Mouse (Mus musculus): ENCODE measurements at regions not wholly inside any gene's neighbourhood (a gene's known extent, or its start where the extent isn't known, plus 50 kb on each side); places are given as distances from the start of the nearest gene placed in this dataset.

GRCm38 (mm10) chr17:75895436-75895835 lies 343.7 kb upstream of the Fam98a start:
- DNase-seq (ENCODE audit: low spot score in 2 of 2) = no peak

- DNase-seq (ENCODE audit: low spot score in 2 of 2) = no peak
These were observed 343.2 kb upstream of the Fam98a start for GRCm38 (mm10) chr17:75894934-75895333.

- no peak for DNase-seq (ENCODE audit: low spot score in 2 of 2)
These were observed 341.8 kb upstream of the Fam98a start for GRCm38 (mm10) chr17:75893559-75893958.

GRCm38 (mm10) chr17:75892156-75892555 lies 340.4 kb upstream of the Fam98a start:
- no peak for DNase-seq (ENCODE audit: low spot score in 2 of 2)

GRCm38 (mm10) chr17:75891564-75891963 lies 339.8 kb upstream of the Fam98a start:
- DNase-seq (ENCODE audit: low spot score in 2 of 2) = no peak

- DNase-seq (ENCODE audit: low spot score in 2 of 2) = no peak
These were observed 326.1 kb upstream of the Fam98a start for GRCm38 (mm10) chr17:75877848-75878247.

GRCm38 (mm10) chr17:75876895-75877294 lies 325.1 kb upstream of the Fam98a start:
- DNase-seq (ENCODE audit: low spot score in 2 of 2) = no peak

GRCm38 (mm10) chr17:75874535-75874934 lies 322.8 kb upstream of the Fam98a start:
- no peak for DNase-seq (ENCODE audit: low spot score in 2 of 2)

- peak; percentile 3 to 33 for DNase-seq (ENCODE audit: low spot score in 2 of 2)
These were observed 318.7 kb upstream of the Fam98a start for GRCm38 (mm10) chr17:75870492-75870891.

GRCm38 (mm10) chr17:75857015-75857414 lies 305.3 kb upstream of the Fam98a start:
- DNase-seq (ENCODE audit: low spot score in 2 of 2) = no peak

GRCm38 (mm10) chr17:75815997-75816626 lies 264.4 kb upstream of the Fam98a start:
- no peak for DNase-seq (ENCODE audit: low spot score in 2 of 2)

GRCm38 (mm10) chr17:75812163-75812562 lies 260.4 kb upstream of the Fam98a start:
- no peak for DNase-seq (ENCODE audit: low spot score in 2 of 2)

GRCm38 (mm10) chr17:75808524-75809326 lies 257.0 kb upstream of the Fam98a start:
- no peak for DNase-seq (ENCODE audit: low spot score in 2 of 2)

- DNase-seq (ENCODE audit: low spot score in 2 of 2) = no peak
These were observed 256.3 kb upstream of the Fam98a start for GRCm38 (mm10) chr17:75808025-75808424.

- DNase-seq (ENCODE audit: low spot score in 2 of 2) = no peak
These were observed 252.6 kb upstream of the Fam98a start for GRCm38 (mm10) chr17:75804358-75804757.

- DNase-seq (ENCODE audit: low spot score in 2 of 2) = no peak
These were observed 244.6 kb upstream of the Fam98a start for GRCm38 (mm10) chr17:75796380-75796779.

- no peak for DNase-seq (ENCODE audit: low spot score in 2 of 2)
These were observed 244.0 kb upstream of the Fam98a start for GRCm38 (mm10) chr17:75795772-75796171.

GRCm38 (mm10) chr17:75779770-75780169 lies 228.0 kb upstream of the Fam98a start:
- DNase-seq (ENCODE audit: low spot score in 2 of 2) = peak in 1 of 2 experiments; percentile 7

- peak in 1 of 2 experiments; percentile 8 for DNase-seq (ENCODE audit: low spot score in 2 of 2)
These were observed 224.9 kb upstream of the Fam98a start for GRCm38 (mm10) chr17:75776611-75777010.

GRCm38 (mm10) chr17:75775518-75775917 lies 223.8 kb upstream of the Fam98a start:
- no peak for DNase-seq (ENCODE audit: low spot score in 2 of 2)

- no peak for DNase-seq (ENCODE audit: low spot score in 2 of 2)
These were observed 221.1 kb upstream of the Fam98a start for GRCm38 (mm10) chr17:75772861-75773260.

GRCm38 (mm10) chr17:75768654-75769053 lies 216.9 kb upstream of the Fam98a start:
- no peak for DNase-seq (ENCODE audit: low spot score in 2 of 2)

GRCm38 (mm10) chr17:75763391-75763790 lies 211.6 kb upstream of the Fam98a start:
- DNase-seq (ENCODE audit: low spot score in 2 of 2) = peak; percentile 48 to 62
